Mouse (Mus musculus): Measurements from ENCODE around the gene Lrrc1. TPM values are rescaled to one million over a fixed set of nuclear protein-coding genes. Genes with fewer than 3 reads are reported as not detected.

Gene Lrrc1
- polyA plus RNA-seq, 1 experiment from 2014 or later, result 6.8 TPM

DNA sequence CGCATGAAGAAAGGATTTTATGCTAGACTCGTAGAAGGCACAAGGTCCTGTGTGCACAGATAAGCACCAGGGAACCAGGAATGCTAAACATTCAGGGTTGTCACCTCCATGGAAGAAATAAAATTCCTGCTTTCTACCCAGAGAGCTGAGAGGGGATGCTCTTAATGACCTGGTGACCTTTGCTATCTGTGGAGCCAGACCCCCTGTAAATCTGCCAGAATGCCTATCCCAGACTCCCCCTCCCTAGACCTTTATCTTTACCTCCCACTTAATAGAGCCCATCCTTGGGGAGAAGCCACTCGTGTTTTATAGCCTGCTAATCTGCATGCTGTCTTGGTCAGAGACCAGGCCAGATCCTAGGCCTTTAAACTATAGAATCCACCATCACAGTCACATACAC lies 162.2 kb downstream of the Lrrc1 start:
- H3K9me3 ChIP-seq, result no peaks in the 10 kb centered on the region
- H3K36me3 ChIP-seq, result no peaks in the 10 kb centered on the region
- ATAC-seq (ENCODE audit: low FRiP score, low read depth), result 0 out of 2 replicates have a peak, but pooled peaks have one; percentile 43
- H3K4me1 ChIP-seq, result no peaks in the 10 kb centered on the region
- no peak overlapping the region for H3K4me3 ChIP-seq
- no peak overlapping the region for H3K4me2 ChIP-seq (replicated peaks)
- no peak overlapping the region for H3K9ac ChIP-seq
- H3K27ac ChIP-seq, result no peak overlapping the region
- H3K27me3 ChIP-seq (replicated peaks), result no peaks in the 10 kb centered on the region
- WGBS, result 42% methylated on average over 3 of the region's 3 CpGs

DNA sequence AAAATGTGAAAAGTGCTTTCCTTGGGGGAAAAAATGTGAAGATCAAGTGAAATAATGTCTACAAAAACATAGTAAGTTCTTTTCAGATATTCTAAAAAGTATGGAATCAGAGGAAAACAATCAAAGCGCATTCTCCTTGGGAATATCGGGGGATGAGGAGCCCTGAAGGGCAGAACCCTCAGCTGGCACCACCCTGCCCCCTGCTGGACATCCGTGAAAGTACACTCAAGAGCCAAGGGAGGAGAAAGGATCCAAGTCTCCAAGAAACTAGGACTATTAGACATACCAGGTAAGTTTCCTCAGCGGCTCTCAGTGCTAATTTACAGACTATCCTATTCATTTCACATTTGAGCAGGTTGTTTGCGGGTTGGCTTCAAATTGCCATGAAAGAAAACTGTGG lies 163.1 kb downstream of the Lrrc1 start:
- no peak overlapping the region for H3K9ac ChIP-seq
- no peak overlapping the region for H3K4me2 ChIP-seq (replicated peaks)
- ATAC-seq (ENCODE audit: low FRiP score, low read depth), result no peak
- H3K36me3 ChIP-seq, result no peaks in the 10 kb centered on the region
- H3K27me3 ChIP-seq (replicated peaks), result no peaks in the 10 kb centered on the region
- no peak overlapping the region for H3K27ac ChIP-seq
- no peaks in the 10 kb centered on the region for H3K9me3 ChIP-seq
- H3K4me1 ChIP-seq, result no peaks in the 10 kb centered on the region
- WGBS, result 14% methylated on average over 5 of the region's 5 CpGs
- H3K4me3 ChIP-seq, result no peak overlapping the region

Small RNAs within 50 kb of the gene (microRNA-seq; reads per million reads assigned to microRNA genes)
- not detected for gene Gm25250

Other genes starting within 250 kb of the Lrrc1 start
- 0.09 and 0.40 TPM in 2 replicates for gene Mlip, start 191.9 kb downstream of the Lrrc1 start, polyA plus RNA-seq (2016; fragmentation: Nextera tagmentation; extraction: Ambion mirVana)
- 1.4 and 1.5 TPM in 2 replicates for gene Klhl31, start 91.6 kb upstream of the Lrrc1 start, polyA plus RNA-seq (2016; fragmentation: Nextera tagmentation; extraction: Ambion mirVana)
- 20.5 and 23.9 TPM in 2 replicates for gene Gclc, start 209.7 kb upstream of the Lrrc1 start, polyA plus RNA-seq (2016; fragmentation: Nextera tagmentation; extraction: Ambion mirVana)